Mouse (Mus musculus): ENCODE data around the gene Kcna7.
"Not testable (repeated sequence)": the region's sequence is repeated elsewhere in the genome, so short reads cannot be mapped to it uniquely, and the experiment has no call there.

Gene Kcna7

GRCm38 (mm10) chr7:45405091-45406075 lies at the start of gene Kcna7:
Kcna7 (plus strand) TSS chr7:45405653.
- DNase-seq = peak; percentile 38

DNA sequence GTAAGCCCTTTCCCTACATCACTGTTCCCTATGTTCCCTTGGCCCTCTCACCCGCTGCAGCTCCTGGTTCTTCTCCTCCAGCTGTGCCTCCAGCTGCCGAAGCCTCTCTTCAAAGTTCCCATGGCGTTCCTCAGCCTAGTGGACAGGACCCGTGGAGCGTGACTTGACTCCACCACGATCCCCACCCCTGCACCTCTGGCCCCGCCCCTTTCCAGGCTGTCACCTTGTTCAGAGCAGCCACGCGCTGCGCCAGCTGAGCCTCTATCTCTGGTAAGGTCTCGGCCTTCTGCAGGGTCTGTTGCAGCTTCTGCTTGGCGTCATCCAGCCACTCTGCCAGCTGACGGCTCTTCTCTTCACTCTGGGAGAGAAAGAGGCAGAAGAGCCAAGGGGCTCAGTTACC lies 49.4 kb upstream of the Kcna7 start:
- DNase-seq = no peak

- not testable (repeated sequence) for DNase-seq
Measured at GRCm38 (mm10) chr7:45359081-45359480, 46.4 kb upstream of the Kcna7 start.

- DNase-seq = no peak
Measured at GRCm38 (mm10) chr7:45360404-45361125, 44.9 kb upstream of the Kcna7 start.

DNA sequence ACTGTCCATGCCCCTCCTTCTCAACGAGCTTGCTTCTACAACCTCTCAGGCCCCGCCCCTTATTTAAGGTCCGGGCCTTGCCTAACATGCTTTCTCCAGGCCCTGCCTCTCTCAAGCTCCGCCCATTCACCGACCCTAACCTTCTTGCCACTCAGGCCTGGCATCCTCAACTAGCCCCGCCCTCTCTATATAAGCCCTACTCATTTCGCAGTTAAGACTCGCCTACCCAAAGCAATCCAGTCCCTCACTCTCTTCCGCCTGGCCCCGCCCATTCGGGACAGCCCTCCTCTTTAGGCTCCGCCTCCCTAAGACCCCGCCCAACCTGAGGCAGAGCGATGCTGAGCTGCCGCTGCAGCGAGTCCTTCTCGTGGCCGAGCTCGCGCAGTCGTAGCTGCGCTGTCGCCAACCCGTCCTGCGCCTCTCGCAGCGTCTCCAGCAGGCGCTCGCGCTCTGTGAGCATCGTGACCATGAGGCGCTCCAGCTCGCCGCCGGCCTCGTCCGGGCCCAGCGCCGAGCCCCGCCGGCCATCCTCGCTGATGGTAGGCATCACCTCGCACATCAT lies 44.1 kb upstream of the Kcna7 start:
- peak; percentile 90 for DNase-seq

DNA sequence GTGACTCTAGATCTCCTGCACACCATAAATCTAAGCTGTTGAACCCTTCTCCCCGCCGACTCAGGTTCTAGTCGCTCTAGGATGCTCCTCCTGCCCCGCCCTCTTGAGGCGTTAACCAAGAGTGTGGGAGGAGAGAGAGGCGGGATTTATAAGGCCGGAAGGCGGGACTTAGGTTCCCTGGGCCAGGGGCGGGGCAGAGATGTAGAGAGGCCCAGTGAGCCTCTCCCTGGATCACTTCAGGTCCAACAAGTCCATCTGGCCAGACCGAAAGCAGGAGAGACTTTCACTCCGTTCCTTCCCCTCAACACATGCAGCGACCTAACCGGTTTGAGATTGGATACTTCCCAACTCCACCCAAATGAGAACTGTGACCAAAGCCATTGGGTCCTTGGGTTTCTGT lies 42.7 kb upstream of the Kcna7 start:
- DNase-seq = no peak

DNA sequence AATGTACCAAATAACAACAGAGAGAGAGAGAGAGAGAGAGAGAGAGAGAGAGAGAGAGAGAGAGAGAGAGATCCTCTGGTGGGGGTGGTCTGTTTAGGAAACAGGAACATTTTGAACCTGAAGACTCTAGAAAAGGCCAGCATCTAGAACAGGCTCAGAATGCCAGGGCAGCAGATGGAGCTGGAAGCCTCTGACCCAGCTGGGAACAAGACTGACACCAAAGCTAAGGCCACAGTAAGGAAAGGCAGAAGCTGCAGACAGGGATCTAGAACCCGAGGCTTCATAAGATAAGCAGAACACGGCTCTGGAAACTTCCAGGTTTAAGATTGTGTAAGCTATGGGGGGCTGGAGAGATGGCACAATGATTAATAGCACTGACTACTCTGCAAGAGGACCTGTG lies 41.5 kb upstream of the Kcna7 start:
- DNase-seq = no peak

DNA sequence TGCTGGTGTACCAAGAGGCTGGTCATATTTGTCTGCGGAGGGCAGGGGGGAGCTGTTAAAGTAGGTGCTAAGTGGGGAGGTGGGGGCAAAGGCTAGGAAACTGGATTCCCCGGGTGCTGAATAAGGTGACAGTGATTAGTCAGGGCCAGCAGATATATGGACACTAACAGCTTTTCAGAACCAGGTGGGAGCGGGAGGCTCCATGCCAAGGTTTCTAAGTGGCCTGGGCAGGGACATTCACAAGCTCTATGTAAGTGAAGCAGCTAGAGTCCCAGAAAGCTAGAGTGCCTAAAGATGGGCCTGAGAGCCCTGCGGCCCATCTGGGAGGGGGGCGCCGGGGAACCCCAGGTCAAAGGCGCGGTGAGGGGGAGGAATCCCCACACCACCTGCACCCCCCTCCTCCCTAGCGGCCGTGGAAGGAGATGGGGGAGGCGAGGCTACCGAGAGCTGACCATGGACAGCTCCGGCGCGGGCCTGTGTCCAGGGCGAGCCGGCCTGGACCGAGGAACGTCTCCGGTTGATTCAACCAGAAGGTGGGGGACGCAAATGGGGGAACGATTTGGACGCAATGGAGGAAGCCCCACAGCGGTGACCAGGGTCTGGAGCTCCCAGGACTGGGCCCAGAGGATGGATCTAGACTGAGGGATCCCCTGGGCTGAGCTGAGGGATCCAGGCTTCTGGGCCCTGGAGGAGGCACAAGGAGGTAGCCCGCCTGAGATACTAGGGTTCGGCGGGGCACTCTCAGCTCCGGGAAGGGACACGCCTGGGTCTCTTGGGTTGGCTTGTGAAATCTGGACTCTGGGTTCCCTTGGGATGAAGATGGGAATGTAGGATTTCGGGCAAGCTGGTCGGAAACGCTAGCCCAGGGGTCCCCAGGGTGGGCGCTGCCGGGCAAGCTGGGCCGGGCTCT lies 39.5 kb upstream of the Kcna7 start:
- DNase-seq = no peak

DNA sequence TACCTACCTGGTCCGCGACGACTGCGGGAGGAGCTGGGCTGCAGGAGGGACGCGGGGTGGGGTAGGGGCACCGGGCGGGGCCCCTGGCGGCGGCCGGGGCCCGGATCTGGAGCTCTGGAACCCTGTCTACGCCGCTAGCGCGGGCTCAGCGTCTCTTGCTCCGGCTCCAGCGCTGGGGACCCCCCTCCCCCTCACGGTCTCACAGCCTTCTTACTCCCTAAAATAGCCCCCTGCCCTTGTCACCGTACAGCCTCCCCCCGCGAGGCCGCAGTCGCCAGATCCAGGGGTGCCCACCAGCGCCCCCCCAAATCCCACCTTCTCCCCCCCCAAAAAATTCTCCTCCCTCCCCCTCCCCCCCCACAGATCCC lies 38.8 kb upstream of the Kcna7 start, which contains the start of gene Ppfia3:
Gene Ppfia3, minus strand, starts transcription at position 368 of the 368 bp plus-strand sequence.
- DNase-seq = no peak

GRCm38 (mm10) chr7:45367020-45367880 lies 38.2 kb upstream of the Kcna7 start:
- DNase-seq = peak; percentile 98

GRCm38 (mm10) chr7:45368178-45368577 lies 37.3 kb upstream of the Kcna7 start:
- no peak for DNase-seq

DNA sequence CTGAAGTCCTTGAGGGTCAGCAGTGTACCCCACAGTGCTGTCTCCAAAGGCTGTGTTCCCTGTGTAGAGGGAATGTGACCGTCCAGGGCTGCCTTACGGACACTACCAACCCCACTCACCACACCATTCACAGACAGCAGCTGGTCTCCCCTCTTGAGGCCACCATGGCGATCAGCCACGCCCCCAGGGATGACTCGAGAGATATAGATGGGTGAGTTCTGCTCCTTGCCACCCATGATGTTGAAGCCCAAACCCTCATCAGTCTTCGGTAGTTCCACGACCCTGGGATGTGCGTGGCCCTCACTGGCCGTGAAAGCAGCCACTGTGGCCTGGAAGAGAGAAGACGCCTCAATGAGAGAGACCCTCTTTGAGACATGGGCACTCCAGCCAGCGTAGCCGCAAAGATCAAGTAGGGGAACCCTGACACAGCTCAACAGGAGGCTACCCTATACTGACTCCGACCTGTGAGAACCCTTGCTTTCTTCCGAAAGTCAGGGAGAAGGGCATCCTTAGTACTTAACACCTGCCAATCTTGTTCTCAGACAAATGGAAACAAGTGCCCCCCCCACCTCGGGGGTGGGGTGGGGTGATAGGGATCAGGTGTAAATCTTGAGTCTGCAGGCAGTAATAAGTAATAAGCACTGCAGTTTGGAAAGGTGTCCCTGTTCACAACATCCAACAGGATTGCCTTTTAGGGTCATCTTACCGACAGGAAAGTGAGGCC lies 36.3 kb upstream of the Kcna7 start:
- no peak for DNase-seq

- peak; percentile 47 for DNase-seq
Measured at GRCm38 (mm10) chr7:45369836-45370474, 35.5 kb upstream of the Kcna7 start.

- peak; percentile 95 for DNase-seq
Measured at GRCm38 (mm10) chr7:45370475-45371311, 34.8 kb upstream of the Kcna7 start, which contains the start of gene Lin7b. Lin7b (minus strand) TSS chr7:45370583.

DNA sequence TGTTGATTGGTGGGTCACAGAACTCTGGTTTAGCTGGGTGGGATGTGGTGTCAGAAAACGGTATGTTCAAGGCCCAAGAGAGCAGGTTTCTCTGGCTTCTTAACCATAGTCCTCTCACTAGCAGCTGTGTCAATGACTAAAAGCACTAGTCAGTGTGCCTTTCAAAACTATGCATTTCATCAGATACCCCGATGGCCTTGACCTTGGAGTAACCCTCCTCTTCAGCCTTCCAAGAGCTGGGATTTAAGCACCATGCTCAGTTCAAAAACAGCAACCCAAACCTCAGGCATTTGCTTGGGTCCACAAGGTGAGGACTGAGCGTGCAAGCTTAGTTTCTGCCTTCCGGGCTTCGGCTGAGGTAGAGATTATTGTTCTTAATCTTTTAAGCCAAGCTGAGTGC lies 33.1 kb upstream of the Kcna7 start:
- no peak for DNase-seq

GRCm38 (mm10) chr7:45374620-45375019 lies 30.8 kb upstream of the Kcna7 start:
- DNase-seq = no peak

DNA sequence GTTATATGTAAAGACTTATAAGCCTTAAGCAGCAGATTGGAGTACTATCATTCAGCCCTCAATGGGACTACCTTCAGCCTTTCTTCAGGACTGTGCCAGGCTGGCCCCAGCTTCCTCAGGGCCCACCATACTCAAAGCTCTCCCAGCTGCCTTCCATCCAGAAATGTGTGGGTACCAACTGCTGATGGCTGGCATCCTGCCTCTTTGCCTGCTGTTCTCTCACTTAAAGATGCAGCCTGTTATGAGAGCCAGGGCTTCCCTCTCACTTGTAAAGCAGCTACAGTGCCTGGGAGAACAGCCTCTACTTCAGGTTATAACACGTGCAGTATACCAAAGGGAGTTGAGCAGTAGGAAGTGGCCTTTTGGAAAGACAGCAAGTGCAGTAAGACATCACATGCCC lies 29.4 kb upstream of the Kcna7 start:
- peak; percentile 50 for DNase-seq

GRCm38 (mm10) chr7:45386077-45386476 lies 19.4 kb upstream of the Kcna7 start:
- no peak for DNase-seq

- no peak for DNase-seq
Measured at GRCm38 (mm10) chr7:45395129-45395541, 10.3 kb upstream of the Kcna7 start.
